Mouse (Mus musculus): ENCODE measurements around the gene Tut1.
"Not testable (repeated sequence)": the region's sequence is repeated elsewhere in the genome, so short reads cannot be mapped to it uniquely, and the experiment has no call there.

DNA sequence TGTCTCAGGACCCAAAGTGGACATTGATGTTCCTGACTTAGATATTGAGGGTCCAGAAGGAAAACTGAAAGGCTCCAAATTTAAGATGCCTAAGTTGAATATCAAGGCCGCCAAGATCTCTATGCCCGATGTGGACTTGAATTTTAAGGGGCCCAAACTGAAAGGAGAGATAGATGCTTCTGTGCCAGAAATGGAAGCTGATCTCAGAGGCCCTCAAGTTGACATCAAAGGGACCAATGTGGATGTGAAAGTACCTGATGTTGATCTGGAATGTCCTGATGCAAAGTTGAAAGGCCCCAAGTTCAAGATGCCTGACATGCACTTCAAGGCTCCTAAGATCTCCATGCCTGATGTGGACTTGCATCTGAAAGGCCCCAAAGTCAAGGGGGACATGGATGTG lies 53.3 kb downstream of the Tut1 start:
- not testable (repeated sequence) for TF ChIP-seq CTCF, EP300 (IDR thresholded peaks at IDR 0.05; ENCODE audit: low read depth)

All from heart, postnatal 0 days (tissue).